In the genomic region with DNA sequence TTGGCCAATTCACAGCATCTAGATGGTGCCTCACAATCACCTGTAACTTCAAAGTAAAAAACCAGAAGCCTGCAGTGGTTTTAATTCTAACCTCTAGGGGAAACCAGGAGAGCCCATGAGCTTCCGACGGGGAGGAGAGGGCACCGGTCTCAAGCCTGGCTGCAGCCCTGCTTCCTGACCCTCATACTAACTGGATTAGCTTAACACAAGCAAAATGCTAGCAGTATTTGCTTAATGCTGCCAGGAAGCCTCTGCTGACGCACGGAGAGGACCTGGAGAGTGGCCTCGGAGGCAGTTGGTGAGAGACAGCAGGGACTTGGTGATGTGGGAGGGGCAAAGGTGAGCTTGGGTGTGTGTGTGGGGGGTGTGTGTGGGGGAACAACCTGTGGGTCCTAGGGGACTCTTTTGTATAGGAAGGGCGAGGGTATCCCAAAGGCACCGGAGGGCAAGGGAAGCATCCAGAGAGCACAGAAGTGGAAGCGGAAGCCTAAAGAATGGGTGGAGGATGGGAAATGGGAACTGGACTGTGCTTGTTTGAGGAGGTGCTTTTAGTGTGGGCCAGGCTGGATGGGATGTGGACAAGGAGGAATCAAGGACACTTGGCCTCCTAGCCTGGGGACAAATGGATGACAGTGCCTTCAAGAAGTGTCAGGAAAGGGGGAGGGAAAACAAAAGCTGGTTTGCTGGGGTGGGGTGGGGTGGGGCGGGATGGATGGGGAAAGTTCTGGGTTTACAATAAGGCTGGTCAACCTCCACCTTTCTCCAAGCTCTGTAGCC, we compare ENCODE assay signal across 7 mouse cellular contexts. TPM values are rescaled to one million over a fixed set of nuclear protein-coding genes. Genes with fewer than 3 reads are reported as not detected.
DNase-seq lines count a peak whose midpoint lies in the region; ATAC-seq and TF ChIP-seq lines count a peak whose summit lies in the region.

A gene (plus strand): TSS at position 141 of the 777 bp plus-strand sequence.

- H3K36me3 ChIP-seq in hindbrain, postnatal 0 days (ENCODE audit: insufficient read depth, low read length), result no peaks in the 10 kb centered on the region

- H3K4me2 ChIP-seq in hindbrain, postnatal 0 days (ENCODE audit: low read depth, low read length), result no peak within 1 kb of the TSS

- DNase-seq in retina, postnatal 1 day, result peak; percentile 44
- DNase-seq in retina, embryonic 14.5 days (ENCODE audit: low spot score), result no peak
- no peak for DNase-seq in hindbrain, postnatal 0 days (ENCODE audit: low spot score)
- no peak for DNase-seq in cerebellum, postnatal 10 days

- no peak for ATAC-seq in hindbrain, postnatal 0 days
- no peak for ATAC-seq in megakaryocyte, adult 5-6 weeks (ENCODE audit: poor library complexity, severe bottlenecking)
- no peak for ATAC-seq in erythroid progenitor cell, adult 5-6 weeks (replicated peaks; ENCODE audit: low FRiP score, poor library complexity, severe bottlenecking)

- 73% methylated on average over 10 of the region's 10 CpGs for WGBS in hindbrain, postnatal 0 days

- no peak for TF ChIP-seq CTCF in hindbrain, postnatal 0 days (IDR thresholded peaks at IDR 0.05; ENCODE audit: low read depth)

- no peak within 1 kb of the TSS for H3K9ac ChIP-seq in hindbrain, postnatal 0 days (replicated peaks; ENCODE audit: low read length)

- no peaks in the 10 kb centered on the region for H3K27me3 ChIP-seq in hindbrain, postnatal 0 days (ENCODE audit: insufficient read depth, low read length)

- no peak within 1 kb of the TSS for H3K4me3 ChIP-seq in brown adipose tissue, adult 24 weeks (ENCODE audit: insufficient read depth, low read depth, low read length)
- H3K4me3 ChIP-seq in hindbrain, postnatal 0 days (ENCODE audit: low read length), result no peak within 1 kb of the TSS

- no peak within 1 kb of the TSS for H3K27ac ChIP-seq in brown adipose tissue, adult 24 weeks (replicated peaks; ENCODE audit: low read depth, low read length)
- H3K27ac ChIP-seq in hindbrain, postnatal 0 days, result no peak within 1 kb of the TSS

- H3K9me3 ChIP-seq in hindbrain, postnatal 0 days (ENCODE audit: low read length), result no peaks in the 10 kb centered on the region

- no peaks in the 10 kb centered on the region; the same call in 1 of the 2 replicates for H3K4me1 ChIP-seq in brown adipose tissue, adult 24 weeks (ENCODE audit: control insufficient read depth, insufficient read depth, insufficient read length, low read length)
- H3K4me1 ChIP-seq in hindbrain, postnatal 0 days (ENCODE audit: insufficient read depth, low read length), result no peaks in the 10 kb centered on the region

RNA-seq across cellular contexts. Expression of the gene that starts here (rescaled TPM):
- 191 and 194 TPM in 2 replicates for polyA plus RNA-seq in brown adipose tissue, adult 24 weeks (2012; ENCODE audit: insufficient read depth, insufficient read length, missing spikeins)
- total RNA-seq in hindbrain, postnatal 0 days (2014; rRNA removed), result 65.4 and 74.2 TPM in 2 replicates
- 117 and 120 TPM in 2 replicates for polyA plus RNA-seq in hindbrain, postnatal 0 days (2015; fragmentation: Nextera tagmentation; extraction: Ambion mirVana)
- total RNA-seq in megakaryocyte, adult 5-6 weeks (2015), result 13.7 and 14.2 TPM in 2 replicates
- total RNA-seq in megakaryocyte, adult 5-6 weeks (2017), result 16.2 and 22.4 TPM in 2 replicates
- total RNA-seq in erythroid progenitor cell, adult 5-6 weeks (2015; ENCODE audit: low replicate concordance), result 14.1 and 16.3 TPM in 2 replicates
- 8.9 and 13.0 TPM in 2 replicates for total RNA-seq in erythroid progenitor cell, adult 5-6 weeks (2017; ENCODE audit: low replicate concordance)
